Mouse (Mus musculus) lung, adult 2 months (tissue): ENCODE results near the gene 2700097O09Rik.
A peak's percentile ranks its signal among the peaks of the same experiment; 100 is the strongest.
"Not testable (repeated sequence)": the region's sequence is repeated elsewhere in the genome, so short reads cannot be mapped to it uniquely, and the experiment has no call there.

Experiments
- CTCF ChIP-seq: fragments of 200-500 bp; IDR thresholded peaks from 2 replicates; pipeline ENCODE4 v1.5.1; 2011; ENCODE audit warnings: mild to moderate bottlenecking, low read length, control low read depth; ENCODE audit not compliant: insufficient read depth
- POLR2A ChIP-seq: fragments of 200-500 bp; IDR thresholded peaks from 2 replicates; pipeline ENCODE4 v1.6.1; 2011; ENCODE audit warnings: low read depth, mild to moderate bottlenecking, control low read depth, low read length, borderline replicate concordance; ENCODE audit errors: extremely low read depth

DNA sequence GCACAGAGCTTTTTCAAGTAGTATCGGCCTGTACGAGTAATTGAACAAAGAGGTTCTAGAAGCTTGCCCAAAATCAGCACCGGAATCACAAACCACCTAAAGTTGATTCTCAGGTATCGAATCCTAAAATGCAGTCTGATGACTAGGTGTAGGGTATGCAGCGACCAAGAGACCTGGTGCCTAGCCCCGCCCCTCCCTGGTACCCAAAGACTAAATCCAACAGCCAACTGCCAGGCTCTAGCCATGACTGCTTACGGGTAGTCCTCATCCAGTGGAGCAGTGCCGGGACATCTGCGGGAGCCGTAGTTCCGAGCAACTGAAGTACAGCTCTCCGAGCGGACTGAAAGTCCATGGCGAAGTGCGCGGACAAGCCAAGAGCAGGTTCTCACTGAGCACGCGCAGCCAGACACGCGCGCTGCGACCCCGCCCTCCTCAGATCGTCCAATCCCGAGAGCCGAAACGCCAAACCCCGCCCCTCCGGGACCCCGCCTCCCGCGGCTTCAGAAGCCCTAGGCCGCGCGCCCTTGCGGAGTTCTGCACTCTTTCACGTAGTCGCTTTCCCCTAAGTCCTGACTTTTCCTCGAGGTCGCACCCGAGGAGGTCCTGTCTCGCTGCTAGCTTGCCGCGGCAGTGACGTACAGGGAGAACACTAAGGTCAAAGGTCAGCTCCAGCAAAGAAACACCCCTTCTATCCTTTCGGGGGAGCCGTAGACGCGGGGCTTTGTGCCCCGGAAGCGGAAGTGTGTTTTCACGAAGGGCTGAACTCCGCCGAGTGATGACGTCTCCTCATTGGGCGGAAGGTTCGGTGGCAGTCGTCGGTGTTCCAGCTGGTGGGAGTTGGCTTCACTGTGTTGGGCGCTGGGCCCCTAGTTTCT lies at the start of gene 2700097O09Rik, which contains the start of gene Srp54a:
- not testable (repeated sequence) for TF ChIP-seq CTCF
- TF ChIP-seq POLR2A, result peak; percentile 65; the same call in 1 of the 2 replicates
